Mouse (Mus musculus) liver, embryonic 16.5 days (tissue): ENCODE data around the gene Ttll7. TPM values are rescaled to one million over a fixed set of nuclear protein-coding genes. Genes with fewer than 3 reads are reported as not detected.

ENCODE experiments used
- ATAC-seq: fragments of 200-750 bp; cut with Nextera tagmentation; 2 replicates; pipeline ENCODE4 v1.8.0; 2017; ENCODE audit warnings: low read depth, mild to moderate bottlenecking, moderate number of reproducible peaks, moderate library complexity
- H3K27ac ChIP-seq: fragments of 300-500 bp; sonication (generic); 2 replicates; pipeline ENCODE4 v1.5.1; 2014; ENCODE audit warnings: mild to moderate bottlenecking, low read length
- H3K27me3 ChIP-seq: fragments of 300-500 bp; sonication (generic); 2 replicates; pipeline ENCODE4 v1.6.1; 2014; ENCODE audit warnings: low read depth, low read length, mixed read lengths; ENCODE audit not compliant: control insufficient read depth, insufficient read depth
- H3K36me3 ChIP-seq: fragments of 300-500 bp; sonication (generic); 2 replicates; pipeline ENCODE4 v1.6.1; 2014; ENCODE audit warnings: mild to moderate bottlenecking; ENCODE audit not compliant: control insufficient read depth, insufficient read depth
- H3K4me1 ChIP-seq: fragments of 300-500 bp; sonication (generic); 2 replicates; pipeline ENCODE4 v1.6.1; 2014; ENCODE audit warnings: low read depth, low read length, mixed read lengths; ENCODE audit not compliant: control insufficient read depth
- H3K4me2 ChIP-seq: fragments of 300-500 bp; sonication (generic); 2 replicates; pipeline ENCODE4 v1.6.1; 2014; ENCODE audit warnings: low read depth, low read length, mixed read lengths
- H3K4me3 ChIP-seq: fragments of 300-500 bp; sonication (generic); 2 replicates; pipeline ENCODE4 v1.5.1; 2014; ENCODE audit warnings: low read depth, mild to moderate bottlenecking, low read length
- H3K9ac ChIP-seq: fragments of 300-500 bp; sonication (generic); 2 replicates; pipeline ENCODE4 v1.6.1; 2014; ENCODE audit warnings: low read depth, low read length
- H3K9me3 ChIP-seq: fragments of 300-500 bp; sonication (generic); replicated peaks from 2 replicates; pipeline ENCODE4 v1.6.1; 2016; ENCODE audit warnings: low read length; ENCODE audit not compliant: control insufficient read depth
- WGBS: fragments of 180-500 bp; shearing (Covaris S2); extraction: QIAGEN DNeasy Blood & Tissue Kit; methylation state at CpG from one replicate; pipeline ENCODE4 v1.1.7; 2014; ENCODE audit not compliant: insufficient replicate concordance; 5-methylcytosine and 5-hydroxymethylcytosine counted together
- polyA plus RNA-seq: library from polyadenylated mRNA; unstranded; fragments of >200 nt; fragmentation: Nextera tagmentation; extraction: Ambion mirVana; gene quantifications from 2 replicates; pipeline ENCODE4 v1.2.1, GENCODE M21; 2015

Ttll7 gene
- polyA plus RNA-seq, 1 experiment from 2014 or later = 0.48 TPM

GRCm38 (mm10) chr3:146848112-146848511 is 4.1 kb upstream of the Ttll7 start:
- no peak overlapping the region for H3K9ac ChIP-seq
- WGBS = 46% methylated on average over 8 of the region's 8 CpGs
- H3K9me3 ChIP-seq = no peaks in the 10 kb centered on the region
- no peak overlapping the region for H3K4me3 ChIP-seq
- H3K4me2 ChIP-seq = no peak overlapping the region
- ATAC-seq = no peak
- no peak overlapping the region for H3K27ac ChIP-seq
- H3K4me1 ChIP-seq = no peaks in the 10 kb centered on the region
- H3K36me3 ChIP-seq = no peaks in the 10 kb centered on the region
- peaks cover 6% of the 10 kb centered on the region for H3K27me3 ChIP-seq

GRCm38 (mm10) chr3:146849360-146849759 is 2.8 kb upstream of the Ttll7 start:
- ATAC-seq = no peak
- Histone ChIP-seq H3K36me3 (no peaks in the 10 kb centered on the region), H3K27me3 (peaks cover 6% of the 10 kb centered on the region), H3K9ac (no peak overlapping the region), H3K9me3 (no peaks in the 10 kb centered on the region), H3K4me3 (no peak overlapping the region), H3K4me1 (no peaks in the 10 kb centered on the region), H3K27ac (no peak overlapping the region), H3K4me2 (no peak overlapping the region)
- 70% methylated on average over 7 of the region's 7 CpGs for WGBS

GRCm38 (mm10) chr3:146854473-146855087 is 2.4 kb downstream of the Ttll7 start:
- Histone ChIP-seq H3K27me3 (peaks cover 6% of the 10 kb centered on the region), H3K4me2 (no peak overlapping the region), H3K4me1 (no peaks in the 10 kb centered on the region), H3K27ac (no peak overlapping the region), H3K9ac (no peak overlapping the region), H3K9me3 (no peaks in the 10 kb centered on the region), H3K36me3 (no peaks in the 10 kb centered on the region), H3K4me3 (no peak overlapping the region)
- ATAC-seq = no peak
- WGBS = 49% methylated on average over 7 of the region's 7 CpGs

GRCm38 (mm10) chr3:146857373-146857772 is 5.2 kb downstream of the Ttll7 start:
- 71% methylated on average over 10 of the region's 10 CpGs for WGBS
- H3K27ac ChIP-seq = no peak overlapping the region
- no peaks in the 10 kb centered on the region for H3K9me3 ChIP-seq
- H3K4me3 ChIP-seq = no peak overlapping the region
- peaks cover 1% of the 10 kb centered on the region for H3K27me3 ChIP-seq
- H3K36me3 ChIP-seq = no peaks in the 10 kb centered on the region
- no peak overlapping the region for H3K9ac ChIP-seq
- H3K4me2 ChIP-seq = no peak overlapping the region
- no peak for ATAC-seq
- no peaks in the 10 kb centered on the region for H3K4me1 ChIP-seq

GRCm38 (mm10) chr3:146860308-146860707 is 8.1 kb downstream of the Ttll7 start:
- Histone ChIP-seq H3K27ac (no peak overlapping the region), H3K4me1 (no peaks in the 10 kb centered on the region), H3K36me3 (no peaks in the 10 kb centered on the region), H3K9ac (no peak overlapping the region), H3K9me3 (no peaks in the 10 kb centered on the region), H3K27me3 (no peaks in the 10 kb centered on the region), H3K4me2 (no peak overlapping the region), H3K4me3 (no peak overlapping the region)
- no peak for ATAC-seq
- 59% methylated on average over 2 of the region's 2 CpGs for WGBS

GRCm38 (mm10) chr3:146866563-146866962 is 14.4 kb downstream of the Ttll7 start:
- no peaks in the 10 kb centered on the region for H3K36me3 ChIP-seq
- no peak overlapping the region for H3K4me3 ChIP-seq
- no peak overlapping the region for H3K27ac ChIP-seq
- no peaks in the 10 kb centered on the region for H3K27me3 ChIP-seq
- no peaks in the 10 kb centered on the region for H3K9me3 ChIP-seq
- no peaks in the 10 kb centered on the region for H3K4me1 ChIP-seq
- H3K9ac ChIP-seq = no peak overlapping the region
- no peak for ATAC-seq
- H3K4me2 ChIP-seq = no peak overlapping the region
- WGBS = 19% methylated on average over 4 of the region's 4 CpGs

- Histone ChIP-seq H3K9me3 (no peaks in the 10 kb centered on the region), H3K9ac (no peak overlapping the region), H3K27ac (no peak overlapping the region), H3K4me1 (no peaks in the 10 kb centered on the region), H3K36me3 (no peaks in the 10 kb centered on the region), H3K4me3 (no peak overlapping the region), H3K4me2 (no peak overlapping the region), H3K27me3 (no peaks in the 10 kb centered on the region)
- ATAC-seq = no peak
- WGBS = 61% methylated on average over 3 of the region's 3 CpGs
Measured at GRCm38 (mm10) chr3:146871954-146872353, 19.8 kb downstream of the Ttll7 start.

- Histone ChIP-seq H3K4me1 (no peaks in the 10 kb centered on the region), H3K4me2 (no peak overlapping the region), H3K27me3 (no peaks in the 10 kb centered on the region), H3K27ac (no peak overlapping the region), H3K4me3 (no peak overlapping the region), H3K9me3 (no peaks in the 10 kb centered on the region), H3K36me3 (no peaks in the 10 kb centered on the region), H3K9ac (no peak overlapping the region)
- WGBS = 63% methylated on average over 2 of the region's 2 CpGs
- ATAC-seq = no peak
Measured at GRCm38 (mm10) chr3:146875929-146876328, 23.8 kb downstream of the Ttll7 start.

- Histone ChIP-seq H3K9ac (no peak overlapping the region), H3K27me3 (no peaks in the 10 kb centered on the region), H3K4me2 (no peak overlapping the region), H3K27ac (no peak overlapping the region), H3K36me3 (no peaks in the 10 kb centered on the region), H3K4me3 (no peak overlapping the region), H3K9me3 (no peaks in the 10 kb centered on the region), H3K4me1 (no peaks in the 10 kb centered on the region)
- ATAC-seq = no peak
- WGBS = 69% methylated on average over 13 of the region's 13 CpGs
Measured at GRCm38 (mm10) chr3:146893931-146894330, 41.8 kb downstream of the Ttll7 start.
